Mouse (Mus musculus): ENCODE results near the gene Ptpa. TPM values are rescaled to one million over a fixed set of nuclear protein-coding genes. Genes with fewer than 3 reads are reported as not detected.

The Ptpa gene
- polyA plus RNA-seq, 1 experiment, result 113 TPM

DNA sequence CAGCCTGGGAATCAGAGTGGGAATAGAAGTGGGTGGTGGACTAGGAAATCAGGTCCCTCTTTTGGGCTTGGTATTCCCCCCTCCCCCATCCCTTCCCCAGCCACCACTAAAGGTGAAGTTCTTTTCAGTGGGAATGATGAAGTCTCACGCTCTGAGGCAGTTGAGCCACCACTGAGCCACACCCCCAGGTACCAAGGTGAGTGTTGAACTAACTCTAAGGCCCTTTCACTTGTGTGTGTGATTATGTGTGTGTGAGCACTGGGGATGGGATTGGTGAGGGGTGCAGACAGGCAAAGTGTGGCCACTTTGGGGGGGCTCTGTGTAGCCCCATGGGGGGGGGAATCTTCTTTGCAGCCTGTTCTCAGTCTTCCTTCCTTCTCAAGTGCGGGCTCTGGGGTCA lies 60.4 kb downstream of the Ptpa start:
- no peak for DNase-seq (ENCODE audit: low read depth, low spot score)
- 95% methylated on average over 2 of the region's 2 CpGs for WGBS

DNA sequence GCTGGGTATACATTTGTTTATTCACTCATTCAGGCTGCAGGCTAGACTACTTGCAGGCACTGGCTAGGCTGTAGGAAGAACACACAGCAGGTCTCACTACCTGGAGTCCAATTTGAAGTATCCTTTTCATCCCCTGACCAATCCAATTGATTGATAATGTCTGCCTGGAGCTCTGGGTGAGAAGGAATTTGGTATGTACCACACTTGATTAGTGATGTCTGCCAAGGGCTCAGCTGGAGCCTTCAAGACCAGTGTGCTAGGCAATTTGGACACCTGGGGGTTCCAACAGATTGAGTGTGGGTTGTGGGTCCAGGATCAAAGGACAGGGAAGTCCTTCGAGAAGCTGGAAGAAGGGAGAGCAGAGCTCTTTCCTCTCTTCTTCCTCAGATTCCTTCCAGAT lies 62.7 kb downstream of the Ptpa start:
- no peak for DNase-seq (ENCODE audit: low read depth, low spot score)
- WGBS, result 94% methylated on average over 1 of the region's 1 CpGs

DNA sequence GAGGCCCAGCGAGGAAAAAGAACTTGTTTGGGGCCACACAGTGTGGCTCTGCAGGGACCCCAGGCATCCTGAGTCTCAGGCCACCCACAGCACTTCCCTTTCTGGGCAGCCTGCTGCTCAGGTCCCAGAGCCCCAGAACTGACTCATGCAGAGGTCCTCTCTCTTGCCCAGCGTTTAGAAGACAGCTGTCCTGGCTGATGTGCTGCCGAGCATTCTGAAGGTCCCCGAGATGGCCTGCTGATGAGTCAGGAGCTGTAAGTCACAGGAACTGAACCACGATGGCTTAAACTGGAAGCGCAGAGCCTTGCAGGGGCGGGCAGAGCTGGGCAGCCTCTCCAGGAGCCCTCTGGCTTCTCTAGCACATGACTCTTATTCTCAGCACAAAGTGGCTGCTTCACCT lies 71.8 kb downstream of the Ptpa start:
- no peak for DNase-seq (ENCODE audit: low read depth, low spot score)
- WGBS, result 44% methylated on average over 7 of the region's 7 CpGs

DNA sequence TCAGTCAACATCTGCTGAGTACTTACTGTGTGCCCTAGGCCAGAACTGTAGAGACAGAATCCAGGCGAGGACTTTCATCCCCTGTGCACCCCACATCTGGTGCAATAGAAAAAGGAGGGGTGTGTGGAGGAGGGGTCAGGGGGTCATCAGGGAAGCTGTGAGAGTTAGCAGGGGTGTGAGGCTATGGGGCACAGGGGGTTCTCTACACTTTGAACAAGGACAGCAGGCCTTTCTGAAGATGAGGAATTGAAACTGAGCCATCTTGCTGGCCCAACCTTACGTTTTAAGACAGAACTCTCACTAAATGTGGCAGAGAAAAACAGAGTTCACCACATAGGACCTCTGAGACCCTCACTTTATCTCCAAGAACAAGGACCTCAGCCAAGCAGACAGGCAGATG lies 74.5 kb downstream of the Ptpa start:
- 72% methylated on average over 2 of the region's 2 CpGs for WGBS
- no peak for DNase-seq (ENCODE audit: low read depth, low spot score)

DNA sequence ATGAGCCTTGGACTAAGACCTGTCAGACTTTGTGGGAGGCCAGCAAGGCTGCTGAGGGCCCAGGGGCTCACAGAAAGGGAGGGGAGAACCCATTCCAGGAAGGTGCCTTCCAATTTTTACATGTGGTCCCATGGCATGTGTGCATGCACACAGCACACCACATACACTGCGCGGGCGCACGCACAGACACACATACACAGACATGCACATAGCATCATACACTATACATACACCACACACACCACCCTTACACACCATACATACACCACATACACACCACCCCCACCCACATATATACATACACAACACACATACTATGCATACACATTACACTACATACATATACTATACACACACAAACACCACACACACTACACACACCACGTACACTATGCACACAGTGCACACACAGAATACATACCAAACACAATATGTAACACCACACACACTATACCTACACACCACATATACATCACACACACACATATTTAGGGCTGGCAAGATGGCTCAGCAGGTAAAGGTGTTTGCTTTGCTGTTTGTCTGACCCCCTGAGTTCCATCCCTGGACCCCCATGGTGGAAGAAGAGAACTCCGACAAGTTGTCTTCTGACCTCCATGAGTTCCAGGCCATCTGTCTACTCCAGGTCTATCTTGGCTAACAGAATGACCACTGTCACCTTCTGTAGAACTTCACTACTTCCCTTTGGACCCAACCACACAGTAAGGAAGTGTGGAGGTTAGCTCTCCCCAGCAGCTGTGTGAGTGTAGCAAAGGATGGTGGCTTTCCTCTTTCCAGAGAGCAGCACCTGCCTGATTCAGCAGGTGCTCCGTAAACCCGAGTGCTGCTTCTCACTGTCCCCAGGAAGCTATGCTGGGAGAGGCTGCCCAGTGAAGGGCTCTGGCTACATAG lies 79.4 kb downstream of the Ptpa start:
- WGBS, result 77% methylated on average over 8 of the region's 8 CpGs
- DNase-seq (ENCODE audit: low read depth, low spot score), result no peak

DNA sequence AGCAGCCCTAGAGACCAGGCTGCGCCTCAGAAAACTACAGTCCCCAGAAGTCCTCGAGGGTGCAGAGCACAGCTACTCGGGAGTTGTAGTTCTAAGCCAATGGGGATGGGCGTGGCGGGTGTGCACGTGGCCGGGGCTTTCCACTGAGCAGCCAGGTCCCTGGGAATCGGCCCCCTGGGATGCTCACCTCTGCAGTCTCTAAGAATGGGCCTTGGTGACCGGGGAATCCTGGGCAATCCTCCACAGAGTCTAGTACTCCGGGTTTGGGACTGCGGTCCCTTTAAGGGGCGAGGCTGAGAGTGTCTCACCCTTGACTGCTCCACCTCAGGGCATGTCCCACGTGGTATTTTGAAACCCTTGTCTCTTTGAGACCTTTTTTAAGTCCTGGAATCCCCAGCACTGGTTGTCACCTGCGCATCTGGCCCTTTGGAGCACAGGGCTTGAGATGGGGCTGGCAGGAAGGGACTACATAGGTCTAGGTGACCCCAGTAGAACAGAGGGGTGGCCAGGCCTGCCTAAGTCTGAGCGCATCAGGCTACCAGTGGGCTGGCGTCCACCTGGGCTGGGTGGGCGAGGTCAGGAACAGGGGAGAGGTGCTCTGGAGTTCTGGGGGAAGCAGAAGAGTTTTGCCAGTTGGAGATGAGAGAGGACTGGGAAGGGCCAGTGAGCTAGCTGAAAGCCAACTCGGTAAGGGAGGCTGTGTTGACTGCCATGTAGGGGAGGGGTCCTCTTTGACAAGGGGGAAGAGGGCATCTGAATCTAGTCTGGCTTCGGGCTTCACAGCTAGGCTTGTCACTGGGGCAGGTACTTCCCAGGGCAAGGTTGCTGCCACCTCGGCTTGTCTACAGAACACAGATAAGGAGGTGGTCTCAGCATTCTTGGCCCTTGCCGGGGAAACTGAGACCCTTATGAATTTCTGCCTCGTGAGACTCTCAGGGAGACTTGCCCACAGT lies 80.3 kb downstream of the Ptpa start:
- peak; percentile 54 for DNase-seq (ENCODE audit: low read depth, low spot score)
- WGBS, result 27% methylated on average over 22 of the region's 22 CpGs

Other genes with a start within 250 kb of the Ptpa start
- 33.5 and 42.0 TPM in 2 replicates for gene Endog, start 244.5 kb upstream of the Ptpa start, polyA plus RNA-seq (2012; rRNA removed)
- 25.4 and 26.4 TPM in 2 replicates for gene Spout1, start 237.6 kb upstream of the Ptpa start, polyA plus RNA-seq (2012; rRNA removed)
- 19.6 and 53.2 TPM in 2 replicates for gene Kyat1, start 210.2 kb upstream of the Ptpa start, polyA plus RNA-seq (2012; rRNA removed)
- 19.3 and 25.5 TPM in 2 replicates for gene Lrrc8a, start 178.3 kb upstream of the Ptpa start, polyA plus RNA-seq (2012; rRNA removed)
- 0.17 and 3.9 TPM in 2 replicates for gene Gm28035, start 175.5 kb upstream of the Ptpa start, polyA plus RNA-seq (2012; rRNA removed)
- 8.0 and 9.5 TPM in 2 replicates for gene Phyhd1, start 149.8 kb upstream of the Ptpa start, polyA plus RNA-seq (2012; rRNA removed)
- gene Gm28038, start 135.0 kb upstream of the Ptpa start, polyA plus RNA-seq (2012; rRNA removed), result not detected in 2 replicates
- gene Dolk, start 129.7 kb upstream of the Ptpa start, polyA plus RNA-seq (2012; rRNA removed), result 16.9 and 21.0 TPM in 2 replicates
- gene Nup188, start 129.6 kb upstream of the Ptpa start, polyA plus RNA-seq (2012; rRNA removed), result 21.9 and 25.8 TPM in 2 replicates
- 108 and 138 TPM in 2 replicates for gene Sh3glb2, start 56.7 kb upstream of the Ptpa start, polyA plus RNA-seq (2012; rRNA removed)
- gene Miga2, start 51.8 kb upstream of the Ptpa start, polyA plus RNA-seq (2012; rRNA removed), result 27.7 and 46.6 TPM in 2 replicates
- 129 and 145 TPM in 2 replicates for gene Dolpp1, start 23.8 kb upstream of the Ptpa start, polyA plus RNA-seq (2012; rRNA removed)
- gene Crat, start 226 bp upstream of the Ptpa start, polyA plus RNA-seq (2012; rRNA removed), result 45.4 and 98.7 TPM in 2 replicates
- 3.0 and 3.5 TPM in 2 replicates for gene Ier5l, start 58.2 kb downstream of the Ptpa start, polyA plus RNA-seq (2012; rRNA removed)
- 0.19 and 0.38 TPM in 2 replicates for gene Cstad, start 179.0 kb downstream of the Ptpa start, polyA plus RNA-seq (2012; rRNA removed)